Mouse (Mus musculus): ENCODE measurements at regions not wholly inside any gene's neighbourhood (a gene's known extent, or its start where the extent isn't known, plus 50 kb on each side); places are given as distances from the start of the nearest gene placed in this dataset.

DNA sequence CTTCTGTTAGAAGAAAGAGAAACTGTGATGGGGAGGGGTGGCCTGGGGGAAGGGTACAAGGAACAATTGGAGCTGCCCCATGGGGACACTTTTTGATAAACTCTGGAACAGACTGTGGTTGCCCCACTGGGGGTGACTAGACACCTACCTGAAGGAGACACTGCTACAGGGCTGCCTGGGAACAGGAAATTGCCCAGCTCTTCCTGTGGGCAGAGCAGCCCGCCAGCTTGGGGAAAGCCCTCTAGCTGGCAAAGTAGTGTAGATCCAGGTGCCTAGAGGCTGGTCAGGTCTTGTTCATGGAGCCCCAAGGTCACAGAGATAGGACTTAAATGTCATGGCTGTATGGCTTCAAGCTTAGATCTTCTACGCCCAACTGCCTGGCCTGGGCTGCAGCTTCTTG, 157.9 kb upstream of the Sdk2 start:
- TF ChIP-seq CTCF (IDR thresholded peaks at IDR 0.05; ENCODE audit: low read depth): no peak
- DNase-seq: no peak
- H3K9me3 ChIP-seq (ENCODE audit: low read length): no peaks in the 10 kb centered on the region
- H3K4me3 ChIP-seq (ENCODE audit: low read depth, low read length): no peak overlapping the region
- no peaks in the 10 kb centered on the region for H3K27me3 ChIP-seq (ENCODE audit: insufficient read depth, low read length)
- H3K27ac ChIP-seq (ENCODE audit: low read depth, low read length): no peak overlapping the region
- no peaks in the 10 kb centered on the region for H3K36me3 ChIP-seq (ENCODE audit: insufficient read depth)
- ATAC-seq: no peak
- WGBS: 91% methylated on average over 2 of the region's 2 CpGs
- H3K4me2 ChIP-seq (ENCODE audit: low read depth): no peak overlapping the region
- no peaks in the 10 kb centered on the region for H3K4me1 ChIP-seq (ENCODE audit: insufficient read depth)
- no peak overlapping the region for H3K9ac ChIP-seq

DNA sequence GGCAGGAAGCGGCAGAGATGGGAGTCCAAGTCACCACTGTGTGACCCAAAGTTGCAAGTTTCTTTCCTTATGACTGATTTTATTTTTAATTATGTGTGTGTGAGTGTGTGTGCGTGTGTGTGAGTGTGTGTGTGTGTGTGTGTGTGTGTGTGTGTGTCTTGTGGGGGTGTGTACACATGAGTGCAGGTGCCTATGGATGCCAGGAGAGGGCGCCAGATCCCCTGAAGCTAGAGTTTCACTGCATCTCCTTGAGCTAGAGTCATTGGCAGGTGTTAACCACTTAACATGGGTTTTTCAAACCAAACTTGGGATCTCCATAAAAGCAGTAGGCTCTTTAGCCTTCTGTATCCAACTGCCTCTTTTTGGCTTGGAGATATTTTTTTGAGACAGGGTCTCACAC, 156.2 kb upstream of the Sdk2 start:
- H3K27me3 ChIP-seq (ENCODE audit: insufficient read depth, low read length): no peaks in the 10 kb centered on the region
- H3K36me3 ChIP-seq (ENCODE audit: insufficient read depth): no peaks in the 10 kb centered on the region
- H3K27ac ChIP-seq (ENCODE audit: low read depth, low read length): no peak overlapping the region
- DNase-seq (no peak), ATAC-seq (no peak)
- no peaks in the 10 kb centered on the region for H3K9me3 ChIP-seq (ENCODE audit: low read length)
- H3K4me3 ChIP-seq (ENCODE audit: low read depth, low read length): no peak overlapping the region
- no peak overlapping the region for H3K9ac ChIP-seq
- WGBS: 84% methylated on average over 3 of the region's 3 CpGs
- TF ChIP-seq CTCF (IDR thresholded peaks at IDR 0.05; ENCODE audit: low read depth): no peak
- H3K4me2 ChIP-seq (ENCODE audit: low read depth): no peak overlapping the region
- no peaks in the 10 kb centered on the region; the same call in 1 of the 2 replicates for H3K4me1 ChIP-seq (ENCODE audit: insufficient read depth)

DNA sequence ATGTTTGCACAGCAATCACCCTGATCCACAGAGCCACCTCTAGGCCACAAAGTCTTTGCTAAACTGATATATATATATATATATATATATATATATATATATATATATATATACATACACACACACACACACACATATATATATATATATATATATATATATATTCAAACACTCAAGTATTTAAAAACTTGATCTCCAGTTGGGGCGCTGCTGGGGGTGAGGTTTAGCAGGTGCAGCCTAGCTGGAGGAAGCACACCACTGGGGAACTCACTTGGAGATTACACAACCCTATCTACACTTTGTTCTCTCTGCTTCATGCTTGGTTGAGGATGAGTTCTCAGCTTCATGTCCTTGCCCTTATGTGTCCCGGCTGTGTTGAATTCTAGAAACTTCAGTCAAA, 153.6 kb upstream of the Sdk2 start:
- Histone ChIP-seq H3K27ac (ENCODE audit: low read depth, low read length) (no peak overlapping the region), H3K9ac (no peak overlapping the region), H3K36me3 (ENCODE audit: insufficient read depth) (no peaks in the 10 kb centered on the region), H3K9me3 (ENCODE audit: low read length) (no peaks in the 10 kb centered on the region), H3K4me2 (ENCODE audit: low read depth) (no peak overlapping the region), H3K4me3 (ENCODE audit: low read depth, low read length) (no peak overlapping the region), H3K27me3 (ENCODE audit: insufficient read depth, low read length) (no peaks in the 10 kb centered on the region), H3K4me1 (ENCODE audit: insufficient read depth) (peaks cover 16% of the 10 kb centered on the region)
- ATAC-seq (no peak), DNase-seq (no peak)
- WGBS: 93% methylated on average over 2 of the region's 2 CpGs
- no peak for TF ChIP-seq CTCF (IDR thresholded peaks at IDR 0.05; ENCODE audit: low read depth)

DNA sequence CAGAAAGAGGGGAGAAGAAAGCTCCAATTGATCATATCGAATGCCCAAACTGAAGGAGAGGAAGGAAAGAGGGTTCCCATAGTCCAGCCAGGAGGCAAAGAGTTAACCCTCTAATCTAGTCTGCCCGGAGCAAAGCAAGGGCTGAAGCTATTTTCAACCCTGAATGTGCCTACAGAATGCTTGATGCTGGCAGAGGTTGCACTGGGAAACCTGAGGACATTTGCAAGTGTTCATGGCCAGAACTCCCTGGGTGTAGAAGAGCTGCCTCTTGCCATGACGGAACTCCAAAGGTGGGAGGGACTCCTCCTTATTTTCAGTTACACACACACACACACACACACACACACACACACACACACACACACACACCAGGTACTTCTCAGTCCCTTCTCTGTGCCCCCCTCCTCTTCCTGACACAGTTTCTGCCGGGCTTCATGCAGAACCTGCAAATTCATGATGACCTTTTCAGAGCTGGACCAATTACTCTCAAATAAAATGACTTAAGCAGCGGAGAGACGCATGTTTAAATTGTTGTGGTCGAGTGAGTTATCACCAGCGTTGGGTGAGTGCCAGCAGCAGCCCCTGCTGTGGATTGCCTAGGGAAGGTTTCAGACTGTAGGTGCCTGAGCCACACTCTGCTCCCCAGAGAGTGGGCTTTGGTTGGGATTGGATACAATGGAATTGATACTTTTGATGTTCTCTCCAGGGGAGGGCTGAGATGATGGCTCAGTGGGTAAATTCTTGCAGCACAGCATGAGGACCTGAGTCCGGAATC, 152.1 kb upstream of the Sdk2 start:
- TF ChIP-seq CTCF (IDR thresholded peaks at IDR 0.05; ENCODE audit: low read depth): no peak
- 23% methylated on average over 9 of the region's 9 CpGs for WGBS
- no peak overlapping the region for H3K4me3 ChIP-seq (ENCODE audit: low read depth, low read length)
- ATAC-seq (no peak), DNase-seq (no peak)
- no peak overlapping the region for H3K4me2 ChIP-seq (ENCODE audit: low read depth)
- no peak overlapping the region for H3K9ac ChIP-seq
- H3K27ac ChIP-seq (ENCODE audit: low read depth, low read length): no peak overlapping the region
- H3K9me3 ChIP-seq (ENCODE audit: low read length): no peaks in the 10 kb centered on the region
- H3K4me1 ChIP-seq (ENCODE audit: insufficient read depth): peaks cover 16% of the 10 kb centered on the region
- H3K36me3 ChIP-seq (ENCODE audit: insufficient read depth): no peaks in the 10 kb centered on the region
- no peaks in the 10 kb centered on the region for H3K27me3 ChIP-seq (ENCODE audit: insufficient read depth, low read length)

DNA sequence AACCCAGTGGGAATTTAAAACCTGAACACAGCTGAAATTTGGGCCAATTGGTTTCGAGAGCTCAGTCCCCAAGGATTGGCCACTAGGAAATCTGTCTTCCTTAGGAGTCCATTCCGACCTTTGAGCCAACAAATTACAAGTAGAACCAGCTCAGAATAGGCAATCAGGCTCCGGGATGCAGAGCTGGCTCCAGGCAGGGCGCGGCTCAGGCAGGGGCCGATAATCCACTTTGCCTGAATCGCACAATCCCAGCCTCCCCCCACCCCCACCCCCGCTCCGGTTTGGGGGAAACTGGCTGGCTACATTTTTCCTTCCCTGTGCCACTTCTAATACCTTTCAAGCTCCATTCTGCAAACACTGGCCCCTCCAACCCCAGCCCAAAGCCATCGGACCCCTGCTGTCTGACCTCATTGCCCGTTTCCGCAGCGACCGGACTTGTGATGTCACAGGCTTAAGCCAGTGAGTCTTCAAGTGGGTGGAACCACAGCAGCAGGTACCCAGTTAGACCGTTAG, 150.5 kb upstream of the Sdk2 start:
- WGBS: 8% methylated on average over 15 of the region's 15 CpGs
- H3K36me3 ChIP-seq (ENCODE audit: insufficient read depth): no peaks in the 10 kb centered on the region
- H3K9me3 ChIP-seq (ENCODE audit: low read length): no peaks in the 10 kb centered on the region
- ATAC-seq (0 out of 2 replicates have a peak, but pooled peaks have one; percentile 32), DNase-seq (no peak)
- H3K4me3 ChIP-seq (ENCODE audit: low read depth, low read length): 0 out of 2 replicates have a peak overlapping the region, but pooled peaks have one; percentile 11
- H3K27ac ChIP-seq (ENCODE audit: low read depth, low read length): no peak overlapping the region
- no peak for TF ChIP-seq CTCF (IDR thresholded peaks at IDR 0.05; ENCODE audit: low read depth)
- H3K4me2 ChIP-seq (ENCODE audit: low read depth): peak overlapping the region; percentile 40
- H3K9ac ChIP-seq: peak overlapping the region; percentile 31; the same call in 1 of the 2 replicates
- no peaks in the 10 kb centered on the region for H3K27me3 ChIP-seq (ENCODE audit: insufficient read depth, low read length)
- H3K4me1 ChIP-seq (ENCODE audit: insufficient read depth): peaks cover 16% of the 10 kb centered on the region

DNA sequence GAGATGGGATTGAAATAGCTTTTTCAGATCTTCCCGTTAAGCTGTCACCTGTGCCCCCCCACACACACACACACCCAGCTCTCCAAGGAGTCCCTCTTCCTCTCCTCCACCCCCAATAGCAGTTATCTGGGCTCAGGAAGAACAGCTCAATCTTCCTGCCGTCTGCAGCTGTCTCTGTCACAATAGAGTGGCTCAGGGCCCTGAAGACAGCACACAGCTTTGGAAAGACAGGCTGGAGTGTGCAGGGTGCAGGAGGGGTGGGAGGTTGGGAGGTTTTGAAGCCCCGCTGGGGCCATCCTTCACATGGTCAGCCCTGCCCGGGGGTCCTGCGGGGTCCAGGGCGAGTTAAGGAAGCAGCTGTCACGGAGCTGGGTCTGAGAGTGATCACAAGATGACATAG, 149.6 kb upstream of the Sdk2 start:
- Histone ChIP-seq H3K9ac (no peak overlapping the region), H3K27me3 (ENCODE audit: insufficient read depth, low read length) (no peaks in the 10 kb centered on the region), H3K4me1 (ENCODE audit: insufficient read depth) (peaks cover 16% of the 10 kb centered on the region), H3K9me3 (ENCODE audit: low read length) (no peaks in the 10 kb centered on the region), H3K36me3 (ENCODE audit: insufficient read depth) (no peaks in the 10 kb centered on the region), H3K4me2 (ENCODE audit: low read depth) (no peak overlapping the region), H3K4me3 (ENCODE audit: low read depth, low read length) (no peak overlapping the region), H3K27ac (ENCODE audit: low read depth, low read length) (no peak overlapping the region)
- WGBS: 18% methylated on average over 7 of the region's 7 CpGs
- DNase-seq (no peak), ATAC-seq (no peak; the same call in 1 of the 2 replicates)
- TF ChIP-seq CTCF (IDR thresholded peaks at IDR 0.05; ENCODE audit: low read depth): no peak

DNA sequence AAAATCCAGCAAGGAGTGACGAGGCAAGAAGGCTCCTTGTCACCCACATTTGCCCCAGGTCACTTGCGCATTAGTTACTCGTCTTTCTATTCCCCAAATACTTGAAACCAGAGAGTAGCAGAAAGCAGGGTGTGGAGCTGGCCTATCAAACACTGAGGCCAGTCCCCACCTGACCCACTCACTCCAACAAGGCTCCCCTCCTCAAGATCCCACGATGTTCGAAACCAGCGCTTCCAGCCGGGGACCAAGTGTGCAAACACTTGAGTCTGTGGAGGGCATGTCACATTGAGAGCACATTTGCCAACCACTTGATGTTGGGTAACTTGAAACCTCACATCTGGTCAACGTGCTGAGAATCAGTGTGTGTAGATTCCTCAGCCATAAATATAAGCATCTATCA, 148.4 kb upstream of the Sdk2 start:
- Histone ChIP-seq H3K27ac (ENCODE audit: low read depth, low read length) (no peak overlapping the region), H3K36me3 (ENCODE audit: insufficient read depth) (no peaks in the 10 kb centered on the region), H3K4me1 (ENCODE audit: insufficient read depth) (peaks cover 16% of the 10 kb centered on the region), H3K4me2 (ENCODE audit: low read depth) (no peak overlapping the region), H3K27me3 (ENCODE audit: insufficient read depth, low read length) (no peaks in the 10 kb centered on the region), H3K9me3 (ENCODE audit: low read length) (no peaks in the 10 kb centered on the region), H3K9ac (no peak overlapping the region), H3K4me3 (ENCODE audit: low read depth, low read length) (no peak overlapping the region)
- 85% methylated on average over 8 of the region's 8 CpGs for WGBS
- no peak for TF ChIP-seq CTCF (IDR thresholded peaks at IDR 0.05; ENCODE audit: low read depth)
- DNase-seq: no peak
- ATAC-seq: no peak
